Mouse (Mus musculus): ENCODE measurements around the gene Plce1.

- TF ChIP-seq POLR2A (IDR thresholded peaks at IDR 0.05; ENCODE audit: borderline replicate concordance, low read depth, low read length) (no peak), CTCF (IDR thresholded peaks at IDR 0.05; ENCODE audit: low read depth, low read length) (no peak)
These were observed 85.8 kb downstream of the Plce1 start for GRCm38 (mm10) chr19:38566752-38567151.
